Mouse (Mus musculus): ENCODE measurements around the gene Fbxo45.

The Fbxo45 gene

GRCm38 (mm10) chr16:32202681-32203080 is 44.3 kb downstream of the Fbxo45 start:
- DNase-seq (ENCODE audit: low read depth, low spot score), result peak; percentile 80

DNA sequence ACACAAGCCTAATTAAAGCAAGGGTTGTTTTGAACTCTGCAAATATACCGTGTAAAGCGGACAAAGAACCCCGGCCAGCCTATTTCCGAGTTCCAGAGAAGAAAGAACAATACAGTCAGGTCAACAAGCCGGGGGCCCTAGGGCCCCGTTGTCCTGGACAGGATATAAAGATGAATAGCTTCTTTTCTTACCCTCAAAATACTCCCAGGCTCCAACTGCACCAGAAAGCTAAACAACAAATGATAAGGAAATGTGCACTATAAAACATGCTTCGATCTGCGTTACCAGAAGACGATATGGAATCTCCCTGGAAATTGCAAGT is 46.0 kb downstream of the Fbxo45 start:
- DNase-seq (ENCODE audit: low read depth, low spot score), result no peak

DNA sequence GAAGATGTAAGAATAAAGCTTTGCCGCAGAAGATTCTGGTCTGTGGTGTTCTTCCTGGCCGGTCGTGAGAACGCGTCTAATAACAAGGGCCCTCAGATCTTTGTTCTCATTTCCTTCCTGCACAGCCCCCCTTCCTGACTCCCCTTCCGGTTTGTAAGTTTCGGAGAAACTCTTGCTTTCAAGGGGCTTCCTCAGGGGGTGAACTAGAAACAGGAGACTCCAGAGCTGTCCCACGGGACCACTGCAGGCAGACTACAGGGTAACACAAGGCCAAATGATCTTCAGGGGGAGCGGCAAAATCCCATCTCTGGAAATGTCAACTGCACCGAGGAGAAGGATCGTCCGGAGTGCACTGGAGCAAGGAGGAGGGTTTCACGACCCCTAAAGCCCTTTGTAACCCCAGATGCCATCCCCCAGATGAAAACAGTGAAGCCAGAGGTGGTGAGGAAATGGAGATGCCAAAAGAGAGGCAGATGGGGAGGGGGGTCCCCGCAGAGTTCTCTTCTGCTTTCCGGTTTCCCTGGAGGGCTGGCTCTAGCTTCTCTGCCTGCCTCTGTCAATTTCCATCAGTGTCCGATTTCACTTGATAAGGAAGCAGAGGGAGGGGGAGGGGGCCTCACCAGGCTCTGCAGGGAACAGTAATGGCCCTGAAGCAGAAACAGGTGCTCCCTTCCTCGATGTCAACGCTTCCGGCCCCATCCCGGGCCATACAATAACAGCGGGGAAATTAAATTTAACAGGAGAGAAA is 46.5 kb downstream of the Fbxo45 start:
- peak; percentile 85 for DNase-seq (ENCODE audit: low read depth, low spot score)

DNA sequence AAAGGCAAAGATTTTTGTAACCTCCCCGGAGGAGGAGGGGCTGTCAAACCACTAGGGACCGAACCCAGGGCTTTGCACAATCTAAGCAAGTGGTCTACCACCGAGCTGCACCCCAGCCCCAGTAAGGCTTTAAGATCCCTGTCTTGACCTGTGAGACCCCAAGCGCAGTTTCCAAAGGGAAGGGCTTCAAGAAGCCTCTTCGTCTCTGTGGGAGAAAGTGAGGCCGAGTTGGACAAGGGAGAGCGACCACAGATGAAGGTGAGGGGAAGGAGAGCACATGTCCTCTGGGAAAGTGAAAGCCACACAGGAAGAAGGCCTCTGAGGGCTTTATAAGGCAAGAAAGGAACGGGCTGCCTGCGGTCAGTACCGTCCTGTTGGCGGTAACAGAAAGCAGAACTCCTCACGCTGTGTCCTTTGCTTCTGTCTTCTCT is 56.9 kb downstream of the Fbxo45 start:
- no peak for DNase-seq (ENCODE audit: low read depth, low spot score)

DNA sequence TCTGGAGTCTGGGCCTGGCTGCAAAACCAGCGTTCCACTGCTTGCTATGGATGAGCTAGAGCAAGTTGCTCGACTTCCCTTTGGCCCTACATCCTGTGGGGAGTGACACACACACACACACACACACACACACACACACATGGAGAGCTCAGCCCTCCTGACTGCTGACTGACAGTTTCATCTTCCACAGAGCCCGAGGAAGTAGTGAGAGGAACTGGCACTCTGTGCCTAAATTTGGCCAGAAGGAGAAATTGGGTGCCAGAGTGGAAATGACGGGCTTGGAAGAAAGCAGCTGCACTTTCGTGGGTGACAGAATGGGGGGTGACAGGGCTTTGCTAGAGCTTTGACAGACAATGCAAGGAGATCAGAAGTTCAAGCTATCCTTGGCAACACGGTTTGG is 57.8 kb downstream of the Fbxo45 start:
- no peak for DNase-seq (ENCODE audit: low read depth, low spot score)

- DNase-seq (ENCODE audit: low read depth, low spot score), result no peak
These were observed 60.9 kb downstream of the Fbxo45 start for GRCm38 (mm10) chr16:32186056-32186455.

Measured in R1 (cell line).